Mouse (Mus musculus) CH12.LX (cell line): ENCODE results near the gene Cd83. TPM values are rescaled to one million over a fixed set of nuclear protein-coding genes. Genes with fewer than 3 reads are reported as not detected.

Source experiments
- DNase-seq: peaks from one replicate; pipeline ENCODE4 v3.0.0-alpha.2; 2013; ENCODE audit errors: extremely low read depth
- H3K27ac ChIP-seq: 2 replicates; pipeline ENCODE4 v1.5.1; 2012; ENCODE audit warnings: low read depth, mild to moderate bottlenecking, control low read depth, moderate library complexity; ENCODE audit not compliant: insufficient read depth
- H3K27me3 ChIP-seq: replicated peaks from 2 replicates; pipeline ENCODE3; 2012; ENCODE audit warnings: inconsistent platforms
- H3K36me3 ChIP-seq, 2 experiments: replicated peaks in 1 of 2; 2 replicates each; pipeline versions ENCODE3 to v1.6.1; 2012; ENCODE audit warnings: inconsistent platforms in 1 of 2, low read length in 1 of 2, mild to moderate bottlenecking in 1 of 2, mixed read lengths in 1 of 2, moderate library complexity in 1 of 2; ENCODE audit not compliant: control insufficient read depth in 1 of 2, insufficient read depth in 1 of 2
- H3K4me1 ChIP-seq, 2 experiments: 2 replicates each; pipeline ENCODE4 v1.6.1; 2012; ENCODE audit warnings: inconsistent platforms in 1 of 2, moderate library complexity in 1 of 2; ENCODE audit not compliant: insufficient read depth in 2 of 2, control insufficient read depth in 1 of 2
- H3K4me2 ChIP-seq: 2 replicates; pipeline ENCODE4 v1.6.1; 2012; ENCODE audit warnings: low read depth, mild to moderate bottlenecking, control low read depth; ENCODE audit not compliant: poor library complexity, insufficient read depth, severe bottlenecking
- H3K4me3 ChIP-seq, 3 experiments: fragments of 150-350 bp in 1 of 3; sonication (generic) in 1 of 3; replicated peaks in 1 of 3; 2 replicates each; pipeline versions ENCODE3 to v1.5.1; 2011 to 2012; ENCODE audit warnings: low read depth in 2 of 3, low read length in 2 of 3, mild to moderate bottlenecking in 2 of 3, moderate library complexity in 2 of 3, control low read depth in 1 of 3, improper control_type of control experiment in 1 of 3, inconsistent platforms in 1 of 3, mixed read lengths in 1 of 3; ENCODE audit not compliant: poor library complexity in 1 of 3
- H3K79me2 ChIP-seq: replicated peaks from 2 replicates; pipeline ENCODE4 v1.6.1; 2012; ENCODE audit warnings: mild to moderate bottlenecking, moderate library complexity; ENCODE audit not compliant: control insufficient read depth, poor library complexity, insufficient read depth, severe bottlenecking; ENCODE audit errors: extremely low read depth
- H3K9ac ChIP-seq: 2 replicates; pipeline ENCODE4 v1.6.1; 2012; ENCODE audit warnings: low read depth, mild to moderate bottlenecking, control low read depth, moderate library complexity; ENCODE audit not compliant: insufficient read depth
- H3K9me3 ChIP-seq: replicated peaks from 2 replicates; pipeline ENCODE3; 2012; ENCODE audit warnings: low read length, inconsistent platforms, mixed read lengths
- BHLHE40 ChIP-seq: IDR thresholded peaks from 2 replicates; pipeline ENCODE4 v1.6.1; 2011; ENCODE audit warnings: mild to moderate bottlenecking, low read depth, low read length, improper control_type of control experiment
- CHD1 ChIP-seq: IDR thresholded peaks from 2 replicates; pipeline ENCODE4 v1.6.1; 2012; ENCODE audit warnings: low read depth, low read length, improper control_type of control experiment, inconsistent platforms
- CHD2 ChIP-seq: IDR thresholded peaks from 2 replicates; pipeline ENCODE4 v1.6.1; 2011; ENCODE audit warnings: low read length, improper control_type of control experiment
- CTCF ChIP-seq, 2 experiments: IDR thresholded peaks in 1 of 2; conservative IDR thresholded peaks in 1 of 2; 2 replicates each; pipeline ENCODE4 v1.5.1; 2011 to 2012; ENCODE audit warnings: low read depth in 2 of 2, low read length in 2 of 2, improper control_type of control experiment in 1 of 2, inconsistent platforms in 1 of 2, mild to moderate bottlenecking in 1 of 2, moderate library complexity in 1 of 2
- E2F4 ChIP-seq: IDR thresholded peaks from 2 replicates; pipeline ENCODE4 v1.6.1; 2011; ENCODE audit warnings: low read depth, low read length, improper control_type of control experiment; ENCODE audit not compliant: insufficient replicate concordance
- ELF1 ChIP-seq: IDR thresholded peaks from 2 replicates; pipeline ENCODE4 v1.6.1; 2014; ENCODE audit warnings: low read depth, mild to moderate bottlenecking, inconsistent platforms, low read length, improper control_type of control experiment
- EP300 ChIP-seq: IDR thresholded peaks from 2 replicates; pipeline ENCODE4 v1.6.1; 2011; ENCODE audit warnings: low read length, improper control_type of control experiment
- ETS1 ChIP-seq: conservative IDR thresholded peaks from 2 replicates; pipeline ENCODE4 v1.6.1; 2012; ENCODE audit warnings: low read depth, mild to moderate bottlenecking, inconsistent platforms, low read length, improper control_type of control experiment, moderate library complexity
- GABPA ChIP-seq: IDR thresholded peaks from 2 replicates; pipeline ENCODE4 v1.6.1; 2012; ENCODE audit warnings: low read depth, low read length, improper control_type of control experiment, inconsistent platforms; ENCODE audit not compliant: insufficient replicate concordance
- HCFC1 ChIP-seq: IDR thresholded peaks from 2 replicates; pipeline ENCODE4 v1.6.1; 2012; ENCODE audit warnings: low read depth, mild to moderate bottlenecking, inconsistent platforms, low read length, improper control_type of control experiment
- IRF4 ChIP-seq: IDR thresholded peaks from 2 replicates; pipeline ENCODE4 v1.6.1; 2014; ENCODE audit warnings: low read depth, mild to moderate bottlenecking, inconsistent platforms, low read length, improper control_type of control experiment
- JUN ChIP-seq: IDR thresholded peaks from 2 replicates; pipeline ENCODE4 v1.6.1; 2011; ENCODE audit warnings: low read depth, mild to moderate bottlenecking, low read length, improper control_type of control experiment, moderate library complexity; ENCODE audit not compliant: insufficient read depth
- JUND ChIP-seq: conservative IDR thresholded peaks from 2 replicates; pipeline ENCODE4 v1.6.1; 2011; ENCODE audit warnings: low read depth, low read length, improper control_type of control experiment
- KAT2A ChIP-seq: IDR thresholded peaks from 2 replicates; pipeline ENCODE4 v1.6.1; 2012; ENCODE audit warnings: low read length, improper control_type of control experiment, inconsistent platforms; ENCODE audit not compliant: insufficient replicate concordance
- MAFK ChIP-seq: IDR thresholded peaks from 2 replicates; pipeline ENCODE4 v1.6.1; 2011; ENCODE audit warnings: low read length, improper control_type of control experiment; ENCODE audit not compliant: insufficient replicate concordance
- MAX ChIP-seq: IDR thresholded peaks from 2 replicates; pipeline ENCODE4 v1.6.1; 2011; ENCODE audit warnings: low read length, improper control_type of control experiment
- MAZ ChIP-seq: IDR thresholded peaks from 2 replicates; pipeline ENCODE4 v1.6.1; 2012; ENCODE audit warnings: low read depth, mild to moderate bottlenecking, inconsistent platforms, low read length, improper control_type of control experiment, moderate library complexity
- MEF2A ChIP-seq: IDR thresholded peaks from 2 replicates; pipeline ENCODE4 v1.6.1; 2014; ENCODE audit warnings: low read depth, mild to moderate bottlenecking, inconsistent platforms, low read length, improper control_type of control experiment, borderline replicate concordance
- MXI1 ChIP-seq: IDR thresholded peaks from 2 replicates; pipeline ENCODE4 v1.6.1; 2011; ENCODE audit warnings: mild to moderate bottlenecking, low read depth, low read length, improper control_type of control experiment
- MYC ChIP-seq: IDR thresholded peaks from 2 replicates; pipeline ENCODE4 v1.6.1; 2011; ENCODE audit warnings: low read depth, mild to moderate bottlenecking, improper control_type of control experiment, low read length
- NELFE ChIP-seq: IDR thresholded peaks from 2 replicates; pipeline ENCODE4 v1.6.1; 2011; ENCODE audit warnings: low read depth, low read length, improper control_type of control experiment
- NRF1 ChIP-seq: IDR thresholded peaks from 2 replicates; pipeline ENCODE4 v1.6.1; 2014; ENCODE audit warnings: low read depth, mild to moderate bottlenecking, inconsistent platforms, low read length, improper control_type of control experiment, moderate library complexity
- PAX5 ChIP-seq: IDR thresholded peaks from 2 replicates; pipeline ENCODE4 v1.6.1; 2012; ENCODE audit warnings: low read length, inconsistent platforms, mixed read lengths
- POLR2A ChIP-seq: IDR thresholded peaks from 2 replicates; pipeline ENCODE4 v1.6.1; 2011; ENCODE audit warnings: low read depth, mild to moderate bottlenecking, improper control_type of control experiment, low read length
- POLR2AphosphoS2 ChIP-seq: IDR thresholded peaks from 2 replicates; pipeline ENCODE4 v1.6.1; 2011; ENCODE audit warnings: low read depth, low read length, improper control_type of control experiment
- RAD21 ChIP-seq: IDR thresholded peaks from 2 replicates; pipeline ENCODE4 v1.6.1; 2011; ENCODE audit warnings: low read depth, mild to moderate bottlenecking, low read length, improper control_type of control experiment, moderate library complexity
- RCOR1 ChIP-seq: conservative IDR thresholded peaks from 2 replicates; pipeline ENCODE4 v1.6.1; 2012; ENCODE audit warnings: low read depth, mild to moderate bottlenecking, inconsistent platforms, low read length, improper control_type of control experiment
- SIN3A ChIP-seq: IDR thresholded peaks from 2 replicates; pipeline ENCODE4 v1.6.1; 2012; ENCODE audit warnings: low read length, improper control_type of control experiment, inconsistent platforms
- SMC3 ChIP-seq: IDR thresholded peaks from 2 replicates; pipeline ENCODE4 v1.6.1; 2011; ENCODE audit warnings: low read depth, low read length, improper control_type of control experiment
- TBP ChIP-seq: conservative IDR thresholded peaks from 2 replicates; pipeline ENCODE4 v1.6.1; 2011; ENCODE audit warnings: low read depth, low read length, improper control_type of control experiment
- TCF12 ChIP-seq: IDR thresholded peaks from 2 replicates; pipeline ENCODE4 v1.6.1; 2014; ENCODE audit warnings: low read depth, mild to moderate bottlenecking, inconsistent platforms, low read length, improper control_type of control experiment
- UBTF ChIP-seq: IDR thresholded peaks from 2 replicates; pipeline ENCODE4 v1.6.1; 2012; ENCODE audit warnings: low read depth, mild to moderate bottlenecking, inconsistent platforms, low read length, improper control_type of control experiment, moderate library complexity
- USF1 ChIP-seq: IDR thresholded peaks from 2 replicates; pipeline ENCODE4 v1.6.1; 2014; ENCODE audit warnings: low read depth, mild to moderate bottlenecking, inconsistent platforms, low read length, improper control_type of control experiment
- USF2 ChIP-seq: conservative IDR thresholded peaks from 2 replicates; pipeline ENCODE4 v1.6.1; 2011; ENCODE audit warnings: low read depth, low read length, improper control_type of control experiment
- ZC3H11A ChIP-seq: IDR thresholded peaks from 2 replicates; pipeline ENCODE4 v1.6.1; 2012; ENCODE audit warnings: low read depth, mild to moderate bottlenecking, inconsistent platforms, low read length, improper control_type of control experiment
- ZKSCAN1 ChIP-seq: IDR thresholded peaks from 2 replicates; pipeline ENCODE4 v1.6.1; 2012; ENCODE audit warnings: low read depth, inconsistent platforms, low read length, improper control_type of control experiment, borderline replicate concordance
- ZMIZ1 ChIP-seq: IDR thresholded peaks from 2 replicates; pipeline ENCODE4 v1.6.1; 2012; ENCODE audit warnings: low read depth, mild to moderate bottlenecking, inconsistent platforms, low read length, improper control_type of control experiment
- ZNF384 ChIP-seq: IDR thresholded peaks from 2 replicates; pipeline ENCODE4 v1.6.1; 2012; ENCODE audit warnings: low read depth, low read length, improper control_type of control experiment, inconsistent platforms
- dilution Hi-C: fragments of 300-500 bp; cut with MboI; formaldehyde crosslinking; loops from 2 replicates; pipeline ENCODE4 v1.14.3; 2020; ENCODE audit warnings: low sequenced_read_pairs; ENCODE audit not compliant: extremely low pct_unique_long_range_greater_than_20kb, extremely low pct_ligation_motif_present
- in situ Hi-C: fragments of 300-500 bp; cut with MboI; formaldehyde crosslinking; loops from 3 replicates; pipeline ENCODE4 v1.14.3; 2019; ENCODE audit warnings: low sequenced_read_pairs, low pct_ligation_motif_present, low pct_unique_long_range_greater_than_20kb, mixed read lengths
- polyA plus RNA-seq: library from polyadenylated mRNA; unstranded; fragments of >175 nt; gene quantifications from 2 replicates; pipeline ENCODE4 v1.2.1, GENCODE M21; 2012; ENCODE audit warnings: low read depth; ENCODE audit not compliant: insufficient read length
- total RNA-seq, 2 experiments: library from RNA; depleted of rRNA; stranded (reverse); fragments of 300-350 nt in 1 of 2; fragments of >200 nt in 1 of 2; gene quantifications; 2 replicates each; pipeline ENCODE4 v1.2.3; 2012 to 2014

Gene Cd83
- total and polyA plus RNA-seq, 3 experiments: 109 to 298 (median 129) TPM

DNA sequence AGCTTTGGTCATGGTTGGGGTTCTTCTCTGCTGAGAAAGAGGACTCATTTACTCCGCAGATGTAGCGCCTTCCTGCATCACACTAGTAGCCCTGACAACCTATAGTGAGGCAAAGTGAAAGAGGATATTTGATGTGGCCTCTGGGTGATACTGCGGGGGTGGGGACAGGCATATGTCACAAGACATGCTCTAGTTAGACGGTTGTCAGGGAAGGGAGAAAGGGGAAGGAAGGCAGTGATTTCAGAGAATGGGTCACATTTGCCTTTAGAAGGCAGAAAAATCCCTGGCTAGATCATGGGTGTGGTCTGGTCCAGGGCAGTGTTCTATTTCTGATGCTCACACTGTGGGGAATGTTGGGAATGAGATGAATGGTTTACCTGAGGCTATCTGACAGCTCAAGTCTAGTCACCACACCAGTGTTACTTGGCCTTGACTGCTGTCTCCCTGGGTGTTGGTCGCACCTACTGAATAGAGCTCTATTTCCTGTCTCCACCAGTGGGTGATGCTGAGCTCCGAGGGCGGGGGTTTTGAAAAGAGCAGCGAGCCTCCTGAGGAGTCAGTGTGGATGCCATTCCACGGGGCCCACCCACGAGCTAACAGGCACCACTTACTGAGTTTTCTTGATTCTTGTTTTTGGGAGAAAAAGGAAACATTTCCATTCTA lies 4.5 kb downstream of the Cd83 start:
- H3K27ac ChIP-seq: peak overlapping the region; percentile 78
- H3K9ac ChIP-seq: peak overlapping the region; percentile 91; the same call in 1 of the 2 replicates
- H3K36me3 ChIP-seq: peaks cover 47 to 69% of the 10 kb centered on the region in 2 experiments
- dilution Hi-C loops (no loop called here), in situ Hi-C loops (loop anchor here (5.0 kb wide), 1 partner anchor 37 kb away; no protein-coding TSS in a partner anchor)
- H3K27me3 ChIP-seq: no peaks in the 10 kb centered on the region
- peak; percentile 93 for DNase-seq
- H3K4me1 ChIP-seq: peaks cover 33 to 56% of the 10 kb centered on the region in 2 experiments
- H3K9me3 ChIP-seq: no peaks in the 10 kb centered on the region
- peak; percentile 63 for TF ChIP-seq TCF12
- TF ChIP-seq EP300: 0 out of 2 replicates have a peak, but pooled peaks have one; percentile 19
- no peak for TF ChIP-seq GABPA
- peak; percentile 52; the same call in 1 of the 2 replicates for TF ChIP-seq TBP
- TF ChIP-seq CTCF (conservative IDR thresholded peaks at IDR 0.05 in 1 of 2, IDR thresholded peaks at IDR 0.05 in 1 of 2; ENCODE audit: low read depth in 2 of 2, low read length in 2 of 2): peak in 1 of 2 experiments; percentile 49; a peak in 2 of 4 replicates
- TF ChIP-seq MAFK: no peak
- TF ChIP-seq POLR2A: peak; percentile 63
- no peak for TF ChIP-seq MAX
- no peak for TF ChIP-seq USF2
- TF ChIP-seq KAT2A: no peak
- TF ChIP-seq SIN3A: peak; percentile 87
- no peak for TF ChIP-seq USF1
- TF ChIP-seq MAZ: no peak; the same call in 1 of the 2 replicates
- TF ChIP-seq ELF1: 0 out of 2 replicates have a peak, but pooled peaks have one; percentile 3
- no peak for TF ChIP-seq ZKSCAN1
- peak; percentile 52 for TF ChIP-seq SMC3
- no peak for TF ChIP-seq ZMIZ1
- peak; percentile 80 for TF ChIP-seq ETS1
- no peak for TF ChIP-seq E2F4
- peak; percentile 67; the same call in 1 of the 2 replicates for TF ChIP-seq IRF4
- peak; percentile 7 for TF ChIP-seq RAD21
- TF ChIP-seq POLR2AphosphoS2: peak; percentile 70
- 0 out of 2 replicates have a peak, but pooled peaks have one; percentile 31 for TF ChIP-seq CHD1
- 0 out of 2 replicates have a peak, but pooled peaks have one; percentile 47 for TF ChIP-seq RCOR1
- TF ChIP-seq UBTF: no peak
- no peak for TF ChIP-seq MEF2A
- TF ChIP-seq ZNF384: no peak
- TF ChIP-seq CHD2: peak; percentile 64; the same call in 1 of the 2 replicates
- peak; percentile 82 for TF ChIP-seq BHLHE40
- TF ChIP-seq HCFC1: no peak
- no peak; the same call in 1 of the 2 replicates for TF ChIP-seq MYC
- no peak for TF ChIP-seq ZC3H11A
- no peak for TF ChIP-seq JUN
- peak; percentile 76 for TF ChIP-seq MXI1
- TF ChIP-seq PAX5: no peak
- TF ChIP-seq NRF1: no peak
- no peak for TF ChIP-seq JUND
- TF ChIP-seq NELFE: no peak; the same call in 1 of the 2 replicates
- H3K4me2 ChIP-seq: peak overlapping the region; percentile 89
- H3K4me3 ChIP-seq: peak overlapping the region; percentile 74 to 98 (median 96)
- peaks cover 85% of the 10 kb centered on the region for H3K79me2 ChIP-seq
